Mouse (Mus musculus): ENCODE measurements at regions not wholly inside any gene's neighbourhood (a gene's known extent, or its start where the extent isn't known, plus 50 kb on each side); places are given as distances from the start of the nearest gene placed in this dataset.

DNA sequence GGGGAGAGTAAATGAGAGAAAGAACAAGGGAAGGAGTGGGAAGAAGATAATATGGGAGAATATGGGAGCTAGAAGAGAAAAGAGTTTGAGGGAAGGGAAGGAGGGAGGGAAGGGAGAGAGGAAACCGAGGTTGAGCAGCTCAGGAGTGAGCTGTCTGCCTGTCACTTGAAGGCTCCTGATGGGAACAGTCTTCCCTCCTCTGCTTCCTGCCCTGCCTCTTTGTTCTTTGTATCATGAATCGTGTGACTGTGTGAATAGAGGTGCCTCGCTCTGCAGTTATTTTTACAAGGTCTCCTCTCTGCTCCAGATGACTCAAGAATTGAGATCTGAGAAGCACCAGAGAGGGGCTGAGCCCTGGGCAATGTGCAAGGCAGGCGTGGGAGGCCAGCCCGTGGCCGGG is 92.0 kb upstream of the Mrps10 start:
- no peak for TF ChIP-seq CTCF (IDR thresholded peaks at IDR 0.05; ENCODE audit: low read depth, low read length)
- TF ChIP-seq EP300 (IDR thresholded peaks at IDR 0.05; ENCODE audit: insufficient read depth, low read depth, low read length), result no peak
- no peak for TF ChIP-seq POLR2A (IDR thresholded peaks at IDR 0.05; ENCODE audit: insufficient read depth, low read length)
